Mouse (Mus musculus) heart, embryonic 16.5 days (tissue): ENCODE data around the gene Znhit2. TPM values are rescaled to one million over a fixed set of nuclear protein-coding genes. Genes with fewer than 3 reads are reported as not detected.

Experiments used
- ATAC-seq: fragments of 200-750 bp; cut with Nextera tagmentation; replicated peaks from 2 replicates; pipeline ENCODE4 v1.8.0; 2017; ENCODE audit warnings: moderate number of reproducible peaks; ENCODE audit not compliant: insufficient read depth, low FRiP score; ENCODE audit errors: extremely low read depth
- H3K27ac ChIP-seq: fragments of 300-500 bp; sonication (generic); 2 replicates; pipeline ENCODE4 v1.5.1; 2014; ENCODE audit warnings: mild to moderate bottlenecking, low read length, control low read depth, moderate library complexity
- H3K27me3 ChIP-seq: fragments of 300-500 bp; sonication (generic); 2 replicates; pipeline ENCODE4 v1.6.1; 2014; ENCODE audit warnings: low read length, mixed read lengths; ENCODE audit not compliant: control insufficient read depth, insufficient read depth
- H3K36me3 ChIP-seq: fragments of 300-500 bp; sonication (generic); 2 replicates; pipeline ENCODE4 v1.6.1; 2014; ENCODE audit not compliant: control insufficient read depth, insufficient read depth
- H3K4me1 ChIP-seq: fragments of 300-500 bp; sonication (generic); 2 replicates; pipeline ENCODE4 v1.6.1; 2014; ENCODE audit warnings: low read length, mixed read lengths; ENCODE audit not compliant: control insufficient read depth, insufficient read depth
- H3K4me2 ChIP-seq: fragments of 300-500 bp; sonication (generic); 2 replicates; pipeline ENCODE4 v1.6.1; 2014; ENCODE audit warnings: low read depth, mild to moderate bottlenecking, control low read depth, low read length
- H3K4me3 ChIP-seq: fragments of 300-500 bp; sonication (generic); 2 replicates; pipeline ENCODE4 v1.5.1; 2014; ENCODE audit warnings: mild to moderate bottlenecking, control low read depth, low read length
- H3K9ac ChIP-seq: fragments of 300-500 bp; sonication (generic); 2 replicates; pipeline ENCODE4 v1.6.1; 2014; ENCODE audit warnings: low read length, control low read depth
- H3K9me3 ChIP-seq: fragments of 300-500 bp; sonication (generic); replicated peaks from 2 replicates; pipeline ENCODE4 v1.6.1; 2016; ENCODE audit warnings: low read length; ENCODE audit not compliant: control insufficient read depth
- WGBS: fragments of 180-500 bp; shearing (Covaris S2); extraction: QIAGEN DNeasy Blood & Tissue Kit; methylation state at CpG from one replicate; pipeline ENCODE4 v1.1.7; 2014; 5-methylcytosine and 5-hydroxymethylcytosine counted together
- polyA plus RNA-seq: library from polyadenylated mRNA; unstranded; fragments of >200 nt; fragmentation: Nextera tagmentation; extraction: Ambion mirVana; gene quantifications from 2 replicates; pipeline ENCODE4 v1.2.1, GENCODE M21; 2015

The Znhit2 gene
- polyA plus RNA-seq, 1 experiment from 2014 or later = 24.7 TPM

GRCm38 (mm10) chr19:6079983-6080480 is 19.0 kb downstream of the Znhit2 start, which contains the start of gene Tmem262:
Tmem262 (plus strand) TSS chr19:6080033.
- peaks cover 12% of the 10 kb centered on the region for H3K36me3 ChIP-seq
- H3K9me3 ChIP-seq = no peaks in the 10 kb centered on the region
- H3K4me1 ChIP-seq = peaks cover 13% of the 10 kb centered on the region
- no peak within 1 kb of the TSS for H3K4me2 ChIP-seq
- WGBS = 87% methylated on average over 12 of the region's 12 CpGs
- no peak within 1 kb of the TSS for H3K27ac ChIP-seq
- no peak within 1 kb of the TSS for H3K4me3 ChIP-seq
- no peak for ATAC-seq
- H3K9ac ChIP-seq = no peak within 1 kb of the TSS
- no peaks in the 10 kb centered on the region for H3K27me3 ChIP-seq

GRCm38 (mm10) chr19:6082156-6082555 is 21.2 kb downstream of the Znhit2 start, which contains the start of gene Gm28374:
Gm28374 (minus strand) TSS chr19:6082256.
- Histone ChIP-seq H3K4me3 (no peak within 1 kb of the TSS), H3K9me3 (no peaks in the 10 kb centered on the region), H3K36me3 (peaks cover 13% of the 10 kb centered on the region), H3K4me1 (peaks cover 14% of the 10 kb centered on the region), H3K27ac (no peak within 1 kb of the TSS), H3K4me2 (no peak within 1 kb of the TSS), H3K9ac (no peak within 1 kb of the TSS), H3K27me3 (no peaks in the 10 kb centered on the region)
- WGBS = 84% methylated on average over 9 of the region's 9 CpGs
- no peak for ATAC-seq

- Histone ChIP-seq H3K4me1 (peaks cover 14% of the 10 kb centered on the region), H3K27me3 (no peaks in the 10 kb centered on the region), H3K27ac (peak within 1 kb of the TSS; percentile 52), H3K9me3 (no peaks in the 10 kb centered on the region), H3K4me2 (peak within 1 kb of the TSS; percentile 91), H3K36me3 (peaks cover 17% of the 10 kb centered on the region), H3K4me3 (peak within 1 kb of the TSS; percentile 85), H3K9ac (peak within 1 kb of the TSS; percentile 80)
- peak; percentile 89 for ATAC-seq
- WGBS = under 1% methylated on average over 58 of the region's 58 CpGs
Observed at GRCm38 (mm10) chr19:6084478-6085248, 23.7 kb downstream of the Znhit2 start, which contains the start of the genes Zfpl1 and Cdca5. Zfpl1 (minus strand) TSS chr19:6084956. Cdca5 (plus strand) TSS chr19:6084983.

GRCm38 (mm10) chr19:6085417-6085879 is 24.5 kb downstream of the Znhit2 start:
- ATAC-seq = peak; percentile 57
- H3K4me1 ChIP-seq = peaks cover 14% of the 10 kb centered on the region

GRCm38 (mm10) chr19:6088841-6089240 is 27.8 kb downstream of the Znhit2 start:
- Histone ChIP-seq H3K27me3 (no peaks in the 10 kb centered on the region), H3K27ac (no peak overlapping the region), H3K9ac (no peak overlapping the region), H3K4me1 (peaks cover 11% of the 10 kb centered on the region), H3K9me3 (no peaks in the 10 kb centered on the region), H3K4me2 (no peak overlapping the region), H3K4me3 (no peak overlapping the region), H3K36me3 (peaks cover 14% of the 10 kb centered on the region)
- ATAC-seq = no peak
- WGBS = 93% methylated on average over 13 of the region's 13 CpGs

More at GRCm38 (mm10) chr19:6085417-6085879, 24.5 kb downstream of the Znhit2 start:
- Histone ChIP-seq H3K27ac (peak overlapping the region; percentile 52), H3K4me3 (peak overlapping the region; percentile 85), H3K9ac (peak overlapping the region; percentile 78), H3K9me3 (no peaks in the 10 kb centered on the region), H3K36me3 (peaks cover 17% of the 10 kb centered on the region), H3K27me3 (no peaks in the 10 kb centered on the region), H3K4me2 (peak overlapping the region; percentile 91)
- WGBS = 0% methylated on average over 17 of the region's 17 CpGs

GRCm38 (mm10) chr19:6094119-6094518 is 33.1 kb downstream of the Znhit2 start, which contains the start of gene AC131692.1:
AC131692.1 (plus strand) TSS chr19:6094419.
- no peak for ATAC-seq
- peaks cover 10% of the 10 kb centered on the region for H3K36me3 ChIP-seq
- no peak within 1 kb of the TSS for H3K4me3 ChIP-seq
- H3K9me3 ChIP-seq = no peaks in the 10 kb centered on the region
- no peak within 1 kb of the TSS for H3K27ac ChIP-seq
- H3K4me2 ChIP-seq = no peak within 1 kb of the TSS
- no peak within 1 kb of the TSS for H3K9ac ChIP-seq
- 86% methylated on average over 7 of the region's 7 CpGs for WGBS
- H3K27me3 ChIP-seq = no peaks in the 10 kb centered on the region
- no peaks in the 10 kb centered on the region for H3K4me1 ChIP-seq

- Histone ChIP-seq H3K4me2 (no peak overlapping the region), H3K27me3 (no peaks in the 10 kb centered on the region), H3K4me1 (no peaks in the 10 kb centered on the region), H3K4me3 (no peak overlapping the region), H3K27ac (no peak overlapping the region), H3K9me3 (no peaks in the 10 kb centered on the region), H3K36me3 (no peaks in the 10 kb centered on the region), H3K9ac (no peak overlapping the region)
- WGBS = 78% methylated on average over 3 of the region's 3 CpGs
- ATAC-seq = no peak
Observed at GRCm38 (mm10) chr19:6097847-6098246, 36.9 kb downstream of the Znhit2 start.

GRCm38 (mm10) chr19:6101186-6101585 is 40.2 kb downstream of the Znhit2 start:
- Histone ChIP-seq H3K4me3 (no peak overlapping the region), H3K4me1 (no peaks in the 10 kb centered on the region), H3K27ac (no peak overlapping the region), H3K27me3 (no peaks in the 10 kb centered on the region), H3K36me3 (no peaks in the 10 kb centered on the region), H3K9ac (no peak overlapping the region), H3K4me2 (no peak overlapping the region), H3K9me3 (no peaks in the 10 kb centered on the region)
- 76% methylated on average over 6 of the region's 6 CpGs for WGBS
- no peak for ATAC-seq
